Mouse (Mus musculus) urinary bladder, postnatal 4 days (tissue): ENCODE results near the gene 2310002L09Rik.
"Not testable (repeated sequence)": the region's sequence is repeated elsewhere in the genome, so short reads cannot be mapped to it uniquely, and the experiment has no call there.

ENCODE experiments used
- DNase-seq, 2 experiments: peaks; one replicate each; pipeline ENCODE4 v3.0.0; 2021 to 2022; ENCODE audit warnings: low spot score in 2 of 2

2310002L09Rik gene

DNA sequence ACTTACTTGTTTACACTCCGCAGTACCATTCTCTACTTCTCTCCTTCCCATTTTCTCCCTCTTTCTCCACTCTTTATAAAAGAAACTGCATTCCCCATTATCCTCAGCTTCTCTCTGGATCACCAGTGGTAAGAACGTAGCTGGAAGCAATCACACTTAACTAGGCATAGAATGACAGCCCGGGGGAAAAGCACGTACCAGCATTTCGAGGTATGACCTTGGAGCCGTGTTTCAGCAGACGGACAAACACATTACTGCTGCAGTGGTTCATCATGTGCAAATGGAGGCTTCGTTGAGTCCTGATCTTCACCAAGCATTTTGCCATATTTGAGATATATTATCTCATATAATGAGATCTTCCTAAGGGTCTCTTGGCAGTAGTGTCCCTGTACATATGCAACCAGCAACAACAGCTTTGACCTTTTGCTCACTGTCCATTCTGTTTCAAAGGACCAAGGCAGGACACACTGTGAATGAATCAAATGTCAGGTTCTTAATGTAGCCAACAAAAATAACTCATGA, at the start of gene 2310002L09Rik:
Gene 2310002L09Rik, minus strand, starts transcription at position 472 of the 522 bp plus-strand sequence.
- no peak for DNase-seq

- DNase-seq = no peak
These were observed 29.8 kb upstream of the 2310002L09Rik start for GRCm38 (mm10) chr4:73980454-73980853.

GRCm38 (mm10) chr4:73920660-73921059, 30.0 kb downstream of the 2310002L09Rik start, which contains the start of gene Gm11756:
TSS of gene Gm11756 (minus strand) at chr4:73920760.
- not testable (repeated sequence) for DNase-seq

- not testable (repeated sequence) for DNase-seq
These were observed 44.8 kb downstream of the 2310002L09Rik start, which contains the start of gene Gm13871 for GRCm38 (mm10) chr4:73905853-73906252. TSS of gene Gm13871 (minus strand) at chr4:73905953.

DNA sequence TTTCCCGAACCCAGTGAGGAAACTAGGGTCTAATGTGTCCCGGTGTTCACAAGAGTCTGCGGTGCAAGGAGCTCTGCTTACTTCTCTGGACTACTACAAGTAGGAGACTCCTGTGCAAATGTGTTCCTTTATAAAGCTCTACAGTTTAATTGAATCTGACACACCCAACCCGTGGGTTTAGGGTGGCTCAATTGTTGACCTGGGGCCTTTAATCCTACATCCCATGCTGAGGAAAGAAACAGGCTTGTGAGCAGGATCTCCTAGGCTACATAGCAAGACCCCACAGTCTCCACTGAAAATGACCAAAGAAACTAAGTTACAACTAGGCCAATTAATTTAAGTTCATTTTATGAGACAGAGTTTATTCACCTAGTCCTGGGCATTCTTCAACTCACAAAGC, 59.6 kb downstream of the 2310002L09Rik start, which contains the start of gene Gm11757:
Gene Gm11757, minus strand, starts transcription at position 101 of the 400 bp plus-strand sequence.
- not testable (repeated sequence) for DNase-seq
